Mouse (Mus musculus) forebrain, embryonic 11.5 days (tissue): ENCODE measurements around the gene Kcnc4. TPM values are rescaled to one million over a fixed set of nuclear protein-coding genes. Genes with fewer than 3 reads are reported as not detected.

Experiments
- ATAC-seq: fragments of 200-750 bp; cut with Nextera tagmentation; replicated peaks from 2 replicates; pipeline ENCODE4 v1.8.0; 2017; ENCODE audit warnings: moderate TSS enrichment; ENCODE audit not compliant: low FRiP score
- DNase-seq: peaks from one replicate; pipeline ENCODE4 v3.0.0-alpha.2; 2017; ENCODE audit warnings: low spot score
- H3K27ac ChIP-seq: fragments of 300-500 bp; sonication (generic); 2 replicates; pipeline ENCODE4 v1.5.1; 2014; ENCODE audit warnings: low read depth, low read length
- H3K27me3 ChIP-seq: fragments of 300-500 bp; sonication (generic); 2 replicates; pipeline ENCODE4 v1.6.1; 2014; ENCODE audit warnings: mild to moderate bottlenecking, low read length, mixed read lengths; ENCODE audit not compliant: control insufficient read depth, insufficient read depth
- H3K36me3 ChIP-seq: fragments of 300-500 bp; sonication (generic); 2 replicates; pipeline ENCODE4 v1.6.1; 2014; ENCODE audit warnings: mild to moderate bottlenecking, low read length, moderate library complexity, mixed read lengths; ENCODE audit not compliant: control insufficient read depth, insufficient read depth
- H3K4me1 ChIP-seq: fragments of 300-500 bp; sonication (generic); replicated peaks from 2 replicates; pipeline ENCODE4 v1.6.1; 2014; ENCODE audit warnings: low read length, mixed read lengths; ENCODE audit not compliant: control insufficient read depth, insufficient read depth
- H3K4me2 ChIP-seq: fragments of 300-500 bp; sonication (generic); 2 replicates; pipeline ENCODE4 v1.6.1; 2014; ENCODE audit warnings: low read depth, mild to moderate bottlenecking, low read length, moderate library complexity, mixed read lengths; ENCODE audit not compliant: severe bottlenecking
- H3K4me3 ChIP-seq: fragments of 300-500 bp; sonication (generic); 2 replicates; pipeline ENCODE4 v1.5.1; 2014; ENCODE audit warnings: low read depth, low read length
- H3K9ac ChIP-seq: fragments of 300-500 bp; sonication (generic); 2 replicates; pipeline ENCODE4 v1.6.1; 2014; ENCODE audit warnings: low read length
- H3K9me3 ChIP-seq: fragments of 300-500 bp; sonication (generic); 2 replicates; pipeline ENCODE4 v1.6.1; 2016; ENCODE audit warnings: low read length, mixed read lengths; ENCODE audit not compliant: control insufficient read depth
- WGBS: fragments of 180-500 bp; shearing (Covaris S2); extraction: QIAGEN DNeasy Blood & Tissue Kit; methylation state at CpG from one replicate; pipeline ENCODE4 v1.1.7; 2014; 5-methylcytosine and 5-hydroxymethylcytosine counted together
- polyA plus RNA-seq: library from polyadenylated mRNA; unstranded; fragments of >200 nt; fragmentation: Nextera tagmentation; extraction: Ambion mirVana; gene quantifications from 2 replicates; pipeline ENCODE4 v1.2.1, GENCODE M21; 2014

Gene Kcnc4
- polyA plus RNA-seq, 1 experiment from 2014 or later = 0.39 TPM

DNA sequence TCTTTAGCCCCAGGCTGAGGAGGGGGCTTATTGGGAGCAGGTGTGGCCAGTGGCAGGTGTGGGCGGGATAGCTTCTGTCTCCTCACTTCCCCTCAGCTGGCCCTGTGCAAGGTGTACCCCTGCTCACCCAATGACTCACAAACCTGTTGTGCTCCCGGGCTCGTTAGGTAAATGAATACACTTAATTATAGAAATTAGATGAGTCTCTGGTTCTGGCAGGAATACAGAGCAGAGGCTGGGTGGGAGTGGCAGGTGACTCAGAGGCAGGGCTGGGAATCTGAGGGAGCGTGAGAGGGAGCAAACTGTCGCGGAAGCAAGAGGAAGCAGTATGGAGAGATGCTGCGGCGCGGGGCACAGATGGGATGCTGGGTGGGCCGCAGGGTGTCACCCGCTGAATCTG, 17.2 kb downstream of the Kcnc4 start:
- no peak overlapping the region for H3K4me2 ChIP-seq
- WGBS = 83% methylated on average over 11 of the region's 11 CpGs
- H3K9me3 ChIP-seq = no peaks in the 10 kb centered on the region
- no peak for ATAC-seq
- H3K36me3 ChIP-seq = no peaks in the 10 kb centered on the region
- no peaks in the 10 kb centered on the region for H3K4me1 ChIP-seq
- no peak for DNase-seq
- no peaks in the 10 kb centered on the region for H3K27me3 ChIP-seq
- H3K9ac ChIP-seq = no peak overlapping the region
- H3K4me3 ChIP-seq = no peak overlapping the region
- no peak overlapping the region for H3K27ac ChIP-seq

DNA sequence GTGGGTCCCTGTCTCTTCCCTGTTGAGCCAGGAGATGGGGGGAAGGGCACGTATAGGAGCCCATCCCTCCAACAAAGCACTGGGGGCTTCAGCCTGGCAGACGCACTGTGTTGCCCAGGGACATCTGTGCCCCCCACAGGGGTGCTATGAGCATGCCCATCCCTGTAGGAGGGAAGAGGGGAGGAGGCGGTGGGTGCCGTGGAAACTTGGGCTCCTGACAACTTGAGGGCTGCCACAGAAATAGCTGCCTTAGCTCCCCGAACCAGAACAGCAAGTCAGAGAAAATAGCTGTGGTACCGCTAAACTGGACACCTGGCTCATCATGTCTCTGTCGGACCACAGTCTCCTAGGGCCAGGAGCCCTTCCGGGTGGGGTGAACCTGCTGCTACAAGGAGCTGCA, 18.0 kb downstream of the Kcnc4 start:
- ATAC-seq (no peak), DNase-seq (no peak)
- Histone ChIP-seq H3K27me3 (no peaks in the 10 kb centered on the region), H3K36me3 (no peaks in the 10 kb centered on the region), H3K9me3 (no peaks in the 10 kb centered on the region), H3K9ac (no peak overlapping the region), H3K4me3 (no peak overlapping the region), H3K4me1 (no peaks in the 10 kb centered on the region), H3K4me2 (no peak overlapping the region), H3K27ac (no peak overlapping the region)
- WGBS = 81% methylated on average over 8 of the region's 8 CpGs

GRCm38 (mm10) chr3:107439280-107439679, 20.1 kb downstream of the Kcnc4 start:
- no peak overlapping the region for H3K4me2 ChIP-seq
- H3K27me3 ChIP-seq = no peaks in the 10 kb centered on the region
- 89% methylated on average over 11 of the region's 11 CpGs for WGBS
- H3K4me3 ChIP-seq = no peak overlapping the region
- H3K9ac ChIP-seq = no peak overlapping the region
- ATAC-seq (no peak), DNase-seq (no peak)
- H3K36me3 ChIP-seq = no peaks in the 10 kb centered on the region
- H3K9me3 ChIP-seq = no peaks in the 10 kb centered on the region
- no peak overlapping the region for H3K27ac ChIP-seq
- no peaks in the 10 kb centered on the region for H3K4me1 ChIP-seq

DNA sequence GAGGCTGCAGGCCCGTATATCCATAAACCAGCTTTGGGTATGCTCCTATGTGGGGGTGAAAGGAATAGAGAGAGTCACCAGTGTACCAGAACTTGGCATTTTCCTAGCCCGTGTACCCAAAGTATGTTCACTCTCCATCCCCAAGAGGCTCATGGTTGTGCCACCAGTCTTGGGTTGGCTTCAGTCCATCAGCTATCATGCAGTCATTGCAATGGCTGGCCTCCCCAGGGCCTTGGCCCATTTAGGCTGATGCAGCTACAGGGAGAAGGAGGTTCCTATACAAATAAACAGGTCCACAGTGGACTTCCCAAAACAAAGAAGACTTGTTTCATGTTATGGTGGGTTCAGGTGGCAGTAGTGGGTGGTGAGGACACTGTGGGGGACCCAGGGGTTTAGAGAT, 21.7 kb downstream of the Kcnc4 start:
- Histone ChIP-seq H3K27me3 (no peaks in the 10 kb centered on the region), H3K4me3 (no peak overlapping the region), H3K4me1 (no peaks in the 10 kb centered on the region), H3K9ac (no peak overlapping the region), H3K36me3 (no peaks in the 10 kb centered on the region), H3K27ac (no peak overlapping the region), H3K9me3 (no peaks in the 10 kb centered on the region), H3K4me2 (no peak overlapping the region)
- WGBS = 91% methylated on average over 2 of the region's 2 CpGs
- DNase-seq (no peak), ATAC-seq (no peak)

- Histone ChIP-seq H3K36me3 (no peaks in the 10 kb centered on the region), H3K27ac (no peak overlapping the region), H3K4me3 (no peak overlapping the region), H3K9ac (no peak overlapping the region), H3K27me3 (no peaks in the 10 kb centered on the region), H3K9me3 (no peaks in the 10 kb centered on the region), H3K4me2 (no peak overlapping the region), H3K4me1 (no peaks in the 10 kb centered on the region)
- no peak for DNase-seq
- ATAC-seq = no peak
- WGBS = 76% methylated on average over 6 of the region's 6 CpGs
Measured at GRCm38 (mm10) chr3:107436434-107436833, 22.9 kb downstream of the Kcnc4 start.

DNA sequence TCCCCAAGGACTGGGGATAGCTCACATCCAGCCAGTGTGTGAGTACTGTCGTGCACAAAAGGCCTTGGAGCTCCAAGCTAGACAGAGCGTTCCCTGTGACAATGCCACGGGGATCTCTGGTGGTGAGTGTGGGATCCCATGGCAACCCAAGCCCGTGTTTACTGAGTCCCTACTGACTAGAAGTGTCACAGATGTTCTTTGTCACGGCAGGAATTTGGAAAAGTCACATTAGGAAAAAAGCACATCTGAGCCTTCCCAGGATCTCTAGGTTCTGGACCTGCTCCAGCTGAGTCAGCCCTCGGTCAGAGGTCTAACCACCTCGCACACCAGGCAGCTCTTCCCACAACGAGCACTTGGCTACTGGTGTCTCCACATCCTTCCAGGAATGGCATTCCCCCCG, 25.7 kb downstream of the Kcnc4 start:
- H3K36me3 ChIP-seq = no peaks in the 10 kb centered on the region
- ATAC-seq (no peak), DNase-seq (no peak)
- no peaks in the 10 kb centered on the region for H3K27me3 ChIP-seq
- no peak overlapping the region for H3K27ac ChIP-seq
- no peaks in the 10 kb centered on the region for H3K9me3 ChIP-seq
- H3K4me1 ChIP-seq = no peaks in the 10 kb centered on the region
- no peak overlapping the region for H3K4me3 ChIP-seq
- H3K4me2 ChIP-seq = no peak overlapping the region
- no peak overlapping the region for H3K9ac ChIP-seq
- WGBS = 72% methylated on average over 9 of the region's 9 CpGs

DNA sequence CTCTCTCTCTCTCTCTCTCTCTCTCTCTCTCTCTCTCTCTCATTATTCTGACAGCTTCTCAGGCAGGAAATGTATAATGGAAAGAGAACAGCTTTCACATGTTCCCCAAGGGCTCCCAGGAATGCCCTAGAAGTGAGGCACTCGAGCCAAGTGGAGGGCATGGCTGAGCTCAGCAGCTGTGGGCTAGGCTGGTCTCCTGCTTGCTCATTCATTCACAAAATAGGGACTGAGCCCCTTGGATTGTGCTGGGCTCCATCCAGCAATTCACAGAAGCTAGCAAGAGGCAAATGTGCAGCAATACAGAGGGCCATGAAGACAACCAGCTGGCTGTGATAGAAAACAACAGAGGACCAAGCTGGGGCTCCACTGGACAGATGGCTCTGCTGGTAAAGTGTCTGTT, 28.1 kb downstream of the Kcnc4 start:
- no peak overlapping the region for H3K27ac ChIP-seq
- WGBS = 21% methylated on average over 1 of the region's 1 CpGs

DNA sequence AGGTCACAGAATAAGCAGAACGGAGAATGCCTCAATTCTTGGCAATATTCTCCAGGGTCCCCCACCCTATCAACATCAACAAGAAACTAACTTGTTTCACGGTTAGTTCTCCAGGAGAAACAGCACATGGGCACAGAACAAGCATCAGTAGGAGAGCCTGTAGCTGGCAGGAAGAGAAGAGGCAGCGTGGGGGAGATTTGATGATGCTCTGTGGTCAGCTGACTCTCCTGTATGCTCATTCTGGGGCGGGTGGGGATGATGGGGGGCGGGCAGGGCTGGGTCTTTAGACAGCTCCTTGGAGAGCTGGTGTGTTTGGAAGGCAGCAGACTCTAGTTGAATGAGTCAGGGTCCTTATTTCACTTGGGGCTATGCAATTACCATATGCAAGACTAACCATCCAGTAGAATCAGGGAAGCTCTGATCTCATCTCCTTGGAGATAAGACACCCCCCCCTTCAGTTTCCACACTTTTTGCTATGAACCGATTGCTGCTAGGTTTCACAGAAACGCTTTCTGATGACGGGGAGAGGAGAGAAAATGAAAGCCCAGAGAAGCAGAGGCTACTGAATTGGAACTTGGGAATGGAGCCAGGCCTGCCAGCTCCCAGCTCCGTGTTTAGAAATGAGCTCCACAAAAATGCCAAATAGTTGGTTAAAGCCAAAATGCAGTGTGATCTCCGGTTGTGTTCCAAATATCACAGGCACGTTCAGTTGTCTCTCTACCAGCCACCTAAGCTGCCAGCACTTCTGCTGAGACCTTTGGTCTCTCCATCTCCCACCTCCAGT, 34.9 kb downstream of the Kcnc4 start:
- H3K4me3 ChIP-seq = no peak overlapping the region
- WGBS = 77% methylated on average over 11 of the region's 11 CpGs
- no peak overlapping the region for H3K4me2 ChIP-seq
- no peaks in the 10 kb centered on the region for H3K4me1 ChIP-seq
- H3K9ac ChIP-seq = no peak overlapping the region
- ATAC-seq (no peak), DNase-seq (no peak)
- H3K36me3 ChIP-seq = no peaks in the 10 kb centered on the region
- H3K27me3 ChIP-seq = no peaks in the 10 kb centered on the region
- H3K9me3 ChIP-seq = no peaks in the 10 kb centered on the region
- no peak overlapping the region for H3K27ac ChIP-seq

More for the DNA sequence above, 28.1 kb downstream of the Kcnc4 start:
- no peaks in the 10 kb centered on the region for H3K9me3 ChIP-seq
- no peak for ATAC-seq
- H3K4me3 ChIP-seq = no peak overlapping the region
- no peaks in the 10 kb centered on the region for H3K36me3 ChIP-seq
- no peak for DNase-seq
- no peak overlapping the region for H3K4me2 ChIP-seq
- H3K9ac ChIP-seq = no peak overlapping the region
- no peaks in the 10 kb centered on the region for H3K27me3 ChIP-seq
- no peaks in the 10 kb centered on the region for H3K4me1 ChIP-seq

DNA sequence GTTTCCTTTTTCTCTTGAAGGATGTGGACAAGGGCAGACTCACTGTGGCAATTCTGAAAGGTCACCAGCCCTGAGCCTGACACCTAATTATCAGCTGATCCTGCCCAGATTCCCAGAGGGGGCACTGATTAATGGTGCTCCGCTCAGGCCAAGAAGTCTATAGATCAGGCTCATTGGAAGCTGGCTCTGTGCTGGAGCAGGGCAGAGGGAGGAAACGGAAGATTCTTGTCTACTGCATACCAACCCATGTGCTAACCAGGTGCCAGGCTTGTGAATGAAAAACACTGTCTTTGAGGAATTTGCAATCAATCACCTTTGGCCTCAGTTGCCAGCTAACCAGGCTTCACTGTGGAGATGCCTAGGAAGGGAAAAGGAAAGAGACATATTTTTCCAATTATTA, 39.2 kb downstream of the Kcnc4 start:
- Histone ChIP-seq H3K27ac (no peak overlapping the region), H3K9ac (no peak overlapping the region), H3K36me3 (no peaks in the 10 kb centered on the region), H3K9me3 (no peaks in the 10 kb centered on the region), H3K4me3 (no peak overlapping the region), H3K4me2 (no peak overlapping the region), H3K27me3 (no peaks in the 10 kb centered on the region), H3K4me1 (no peaks in the 10 kb centered on the region)
- DNase-seq (no peak), ATAC-seq (no peak)
- WGBS = 70% methylated on average over 2 of the region's 2 CpGs
